Mouse (Mus musculus) CH12.LX (cell line): ENCODE data around the gene C1qtnf3. TPM values are rescaled to one million over a fixed set of nuclear protein-coding genes. Genes with fewer than 3 reads are reported as not detected.

Source experiments
- DNase-seq: peaks from one replicate; pipeline ENCODE4 v3.0.0-alpha.2; 2013; ENCODE audit errors: extremely low read depth
- H3K27ac ChIP-seq: 2 replicates; pipeline ENCODE4 v1.5.1; 2012; ENCODE audit warnings: low read depth, mild to moderate bottlenecking, control low read depth, moderate library complexity; ENCODE audit not compliant: insufficient read depth
- H3K27me3 ChIP-seq: replicated peaks from 2 replicates; pipeline ENCODE3; 2012; ENCODE audit warnings: inconsistent platforms
- H3K36me3 ChIP-seq, 2 experiments: replicated peaks in 1 of 2; 2 replicates each; pipeline versions ENCODE3 to v1.6.1; 2012; ENCODE audit warnings: inconsistent platforms in 1 of 2, low read length in 1 of 2, mild to moderate bottlenecking in 1 of 2, mixed read lengths in 1 of 2, moderate library complexity in 1 of 2; ENCODE audit not compliant: control insufficient read depth in 1 of 2, insufficient read depth in 1 of 2
- H3K4me1 ChIP-seq, 2 experiments: 2 replicates each; pipeline ENCODE4 v1.6.1; 2012; ENCODE audit warnings: inconsistent platforms in 1 of 2, moderate library complexity in 1 of 2; ENCODE audit not compliant: insufficient read depth in 2 of 2, control insufficient read depth in 1 of 2
- H3K4me2 ChIP-seq: 2 replicates; pipeline ENCODE4 v1.6.1; 2012; ENCODE audit warnings: low read depth, mild to moderate bottlenecking, control low read depth; ENCODE audit not compliant: poor library complexity, insufficient read depth, severe bottlenecking
- H3K4me3 ChIP-seq, 3 experiments: fragments of 150-350 bp in 1 of 3; sonication (generic) in 1 of 3; replicated peaks in 1 of 3; 2 replicates each; pipeline versions ENCODE3 to v1.5.1; 2011 to 2012; ENCODE audit warnings: low read depth in 2 of 3, low read length in 2 of 3, mild to moderate bottlenecking in 2 of 3, moderate library complexity in 2 of 3, control low read depth in 1 of 3, improper control_type of control experiment in 1 of 3, inconsistent platforms in 1 of 3, mixed read lengths in 1 of 3; ENCODE audit not compliant: poor library complexity in 1 of 3
- H3K79me2 ChIP-seq: replicated peaks from 2 replicates; pipeline ENCODE4 v1.6.1; 2012; ENCODE audit warnings: mild to moderate bottlenecking, moderate library complexity; ENCODE audit not compliant: control insufficient read depth, poor library complexity, insufficient read depth, severe bottlenecking; ENCODE audit errors: extremely low read depth
- H3K9ac ChIP-seq: 2 replicates; pipeline ENCODE4 v1.6.1; 2012; ENCODE audit warnings: low read depth, mild to moderate bottlenecking, control low read depth, moderate library complexity; ENCODE audit not compliant: insufficient read depth
- H3K9me3 ChIP-seq: replicated peaks from 2 replicates; pipeline ENCODE3; 2012; ENCODE audit warnings: low read length, inconsistent platforms, mixed read lengths
- BHLHE40 ChIP-seq: IDR thresholded peaks from 2 replicates; pipeline ENCODE4 v1.6.1; 2011; ENCODE audit warnings: mild to moderate bottlenecking, low read depth, low read length, improper control_type of control experiment
- CTCF ChIP-seq, 2 experiments: IDR thresholded peaks in 1 of 2; conservative IDR thresholded peaks in 1 of 2; 2 replicates each; pipeline ENCODE4 v1.5.1; 2011 to 2012; ENCODE audit warnings: low read depth in 2 of 2, low read length in 2 of 2, improper control_type of control experiment in 1 of 2, inconsistent platforms in 1 of 2, mild to moderate bottlenecking in 1 of 2, moderate library complexity in 1 of 2
- E2F4 ChIP-seq: IDR thresholded peaks from 2 replicates; pipeline ENCODE4 v1.6.1; 2011; ENCODE audit warnings: low read depth, low read length, improper control_type of control experiment; ENCODE audit not compliant: insufficient replicate concordance
- ELF1 ChIP-seq: IDR thresholded peaks from 2 replicates; pipeline ENCODE4 v1.6.1; 2014; ENCODE audit warnings: low read depth, mild to moderate bottlenecking, inconsistent platforms, low read length, improper control_type of control experiment
- EP300 ChIP-seq: IDR thresholded peaks from 2 replicates; pipeline ENCODE4 v1.6.1; 2011; ENCODE audit warnings: low read length, improper control_type of control experiment
- ETS1 ChIP-seq: conservative IDR thresholded peaks from 2 replicates; pipeline ENCODE4 v1.6.1; 2012; ENCODE audit warnings: low read depth, mild to moderate bottlenecking, inconsistent platforms, low read length, improper control_type of control experiment, moderate library complexity
- HCFC1 ChIP-seq: IDR thresholded peaks from 2 replicates; pipeline ENCODE4 v1.6.1; 2012; ENCODE audit warnings: low read depth, mild to moderate bottlenecking, inconsistent platforms, low read length, improper control_type of control experiment
- IRF4 ChIP-seq: IDR thresholded peaks from 2 replicates; pipeline ENCODE4 v1.6.1; 2014; ENCODE audit warnings: low read depth, mild to moderate bottlenecking, inconsistent platforms, low read length, improper control_type of control experiment
- JUN ChIP-seq: IDR thresholded peaks from 2 replicates; pipeline ENCODE4 v1.6.1; 2011; ENCODE audit warnings: low read depth, mild to moderate bottlenecking, low read length, improper control_type of control experiment, moderate library complexity; ENCODE audit not compliant: insufficient read depth
- JUND ChIP-seq: conservative IDR thresholded peaks from 2 replicates; pipeline ENCODE4 v1.6.1; 2011; ENCODE audit warnings: low read depth, low read length, improper control_type of control experiment
- MAX ChIP-seq: IDR thresholded peaks from 2 replicates; pipeline ENCODE4 v1.6.1; 2011; ENCODE audit warnings: low read length, improper control_type of control experiment
- MEF2A ChIP-seq: IDR thresholded peaks from 2 replicates; pipeline ENCODE4 v1.6.1; 2014; ENCODE audit warnings: low read depth, mild to moderate bottlenecking, inconsistent platforms, low read length, improper control_type of control experiment, borderline replicate concordance
- MXI1 ChIP-seq: IDR thresholded peaks from 2 replicates; pipeline ENCODE4 v1.6.1; 2011; ENCODE audit warnings: mild to moderate bottlenecking, low read depth, low read length, improper control_type of control experiment
- MYC ChIP-seq: IDR thresholded peaks from 2 replicates; pipeline ENCODE4 v1.6.1; 2011; ENCODE audit warnings: low read depth, mild to moderate bottlenecking, improper control_type of control experiment, low read length
- NRF1 ChIP-seq: IDR thresholded peaks from 2 replicates; pipeline ENCODE4 v1.6.1; 2014; ENCODE audit warnings: low read depth, mild to moderate bottlenecking, inconsistent platforms, low read length, improper control_type of control experiment, moderate library complexity
- PAX5 ChIP-seq: IDR thresholded peaks from 2 replicates; pipeline ENCODE4 v1.6.1; 2012; ENCODE audit warnings: low read length, inconsistent platforms, mixed read lengths
- POLR2AphosphoS2 ChIP-seq: IDR thresholded peaks from 2 replicates; pipeline ENCODE4 v1.6.1; 2011; ENCODE audit warnings: low read depth, low read length, improper control_type of control experiment
- RAD21 ChIP-seq: IDR thresholded peaks from 2 replicates; pipeline ENCODE4 v1.6.1; 2011; ENCODE audit warnings: low read depth, mild to moderate bottlenecking, low read length, improper control_type of control experiment, moderate library complexity
- SIN3A ChIP-seq: IDR thresholded peaks from 2 replicates; pipeline ENCODE4 v1.6.1; 2012; ENCODE audit warnings: low read length, improper control_type of control experiment, inconsistent platforms
- SMC3 ChIP-seq: IDR thresholded peaks from 2 replicates; pipeline ENCODE4 v1.6.1; 2011; ENCODE audit warnings: low read depth, low read length, improper control_type of control experiment
- TBP ChIP-seq: conservative IDR thresholded peaks from 2 replicates; pipeline ENCODE4 v1.6.1; 2011; ENCODE audit warnings: low read depth, low read length, improper control_type of control experiment
- UBTF ChIP-seq: IDR thresholded peaks from 2 replicates; pipeline ENCODE4 v1.6.1; 2012; ENCODE audit warnings: low read depth, mild to moderate bottlenecking, inconsistent platforms, low read length, improper control_type of control experiment, moderate library complexity
- USF1 ChIP-seq: IDR thresholded peaks from 2 replicates; pipeline ENCODE4 v1.6.1; 2014; ENCODE audit warnings: low read depth, mild to moderate bottlenecking, inconsistent platforms, low read length, improper control_type of control experiment
- ZC3H11A ChIP-seq: IDR thresholded peaks from 2 replicates; pipeline ENCODE4 v1.6.1; 2012; ENCODE audit warnings: low read depth, mild to moderate bottlenecking, inconsistent platforms, low read length, improper control_type of control experiment
- ZMIZ1 ChIP-seq: IDR thresholded peaks from 2 replicates; pipeline ENCODE4 v1.6.1; 2012; ENCODE audit warnings: low read depth, mild to moderate bottlenecking, inconsistent platforms, low read length, improper control_type of control experiment
- ZNF384 ChIP-seq: IDR thresholded peaks from 2 replicates; pipeline ENCODE4 v1.6.1; 2012; ENCODE audit warnings: low read depth, low read length, improper control_type of control experiment, inconsistent platforms
- dilution Hi-C: fragments of 300-500 bp; cut with MboI; formaldehyde crosslinking; loops from 2 replicates; pipeline ENCODE4 v1.14.3; 2020; ENCODE audit warnings: low sequenced_read_pairs; ENCODE audit not compliant: extremely low pct_unique_long_range_greater_than_20kb, extremely low pct_ligation_motif_present
- in situ Hi-C: fragments of 300-500 bp; cut with MboI; formaldehyde crosslinking; loops from 3 replicates; pipeline ENCODE4 v1.14.3; 2019; ENCODE audit warnings: low sequenced_read_pairs, low pct_ligation_motif_present, low pct_unique_long_range_greater_than_20kb, mixed read lengths
- polyA plus RNA-seq: library from polyadenylated mRNA; unstranded; fragments of >175 nt; gene quantifications from 2 replicates; pipeline ENCODE4 v1.2.1, GENCODE M21; 2012; ENCODE audit warnings: low read depth; ENCODE audit not compliant: insufficient read length
- total RNA-seq, 2 experiments: library from RNA; depleted of rRNA; stranded (reverse); fragments of 300-350 nt in 1 of 2; fragments of >200 nt in 1 of 2; gene quantifications; 2 replicates each; pipeline ENCODE4 v1.2.3; 2012 to 2014

The C1qtnf3 gene
- total and polyA plus RNA-seq, 3 experiments, result 0.10 TPM; not detected in 2

DNA sequence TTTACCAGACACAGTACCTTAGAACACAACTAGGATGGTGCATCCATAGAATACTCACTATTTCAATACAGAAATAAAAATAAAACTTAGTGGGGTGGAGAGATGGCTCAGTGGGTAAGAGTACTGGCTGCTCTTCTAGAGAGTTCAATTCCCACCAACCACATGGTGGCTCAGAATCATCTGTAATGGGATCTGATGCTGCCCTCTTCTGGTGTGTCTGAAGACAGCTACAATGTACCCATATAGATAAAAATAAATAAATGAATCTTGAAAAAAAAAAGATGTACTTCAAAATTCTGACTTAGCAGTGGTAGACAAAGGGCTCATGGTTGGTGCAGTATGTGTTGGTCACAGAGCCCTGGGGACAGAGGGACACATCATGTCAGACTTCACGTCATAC is 39.4 kb downstream of the C1qtnf3 start:
- Histone ChIP-seq H3K27ac (no peak overlapping the region), H3K4me1 (no peaks in the 10 kb centered on the region), H3K4me2 (no peak overlapping the region), H3K36me3 (peaks cover 29 to 64% of the 10 kb centered on the region in 2 experiments), H3K9ac (no peak overlapping the region), H3K79me2 (no peaks in the 10 kb centered on the region), H3K4me3 (no peak overlapping the region), H3K27me3 (no peaks in the 10 kb centered on the region), H3K9me3 (no peaks in the 10 kb centered on the region)
- dilution Hi-C loops, result no loop called here
- TF ChIP-seq JUND (no peak), RAD21 (peak; percentile 43), TBP (no peak), IRF4 (no peak), SMC3 (peak; percentile 49), BHLHE40 (no peak), EP300 (no peak), CTCF (conservative IDR thresholded peaks at IDR 0.05 in 1 of 2, IDR thresholded peaks at IDR 0.05 in 1 of 2; ENCODE audit: low read depth in 2 of 2, low read length in 2 of 2) (peak; percentile 25 to 68; a peak in 3 of 4 replicates), ZMIZ1 (no peak), ZNF384 (no peak), PAX5 (no peak), POLR2AphosphoS2 (no peak)
- DNase-seq, result peak; percentile 39
- in situ Hi-C loops, result no loop called here

DNA sequence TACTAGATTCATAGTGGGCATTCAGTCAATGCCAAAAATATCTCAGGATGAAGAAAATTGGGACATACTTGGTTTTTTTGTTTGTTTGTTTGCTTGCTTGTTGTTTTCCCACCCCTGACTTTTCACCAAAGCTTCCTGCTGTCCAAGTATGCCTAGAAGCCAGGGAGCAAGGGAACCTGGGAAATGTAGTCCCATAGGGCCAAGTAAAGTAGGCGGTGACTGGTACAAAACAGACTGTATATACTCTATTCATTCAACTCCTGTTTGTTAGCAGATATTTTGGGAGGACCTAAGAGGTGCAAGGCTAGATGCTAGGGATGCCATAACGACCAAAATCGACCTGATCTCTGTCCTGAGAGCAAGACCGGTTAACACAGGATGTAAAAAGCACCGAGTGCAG is 47.7 kb downstream of the C1qtnf3 start:
- dilution Hi-C loops (no loop called here), in situ Hi-C loops (loop anchor here (5.0 to 25.0 kb wide), 2 partner anchors 78 to 962 kb away; no protein-coding TSS in a partner anchor)
- no peak for DNase-seq
- H3K4me3 ChIP-seq, result no peak overlapping the region
- H3K9me3 ChIP-seq, result no peaks in the 10 kb centered on the region
- no peak overlapping the region for H3K27ac ChIP-seq
- H3K36me3 ChIP-seq, result peaks cover 4 to 15% of the 10 kb centered on the region in 2 experiments
- no peaks in the 10 kb centered on the region for H3K79me2 ChIP-seq
- H3K9ac ChIP-seq, result no peak overlapping the region
- no peak overlapping the region for H3K4me2 ChIP-seq
- TF ChIP-seq NRF1 (no peak), HCFC1 (peak; percentile 74), BHLHE40 (no peak)
- H3K27me3 ChIP-seq, result no peaks in the 10 kb centered on the region
- no peaks in the 10 kb centered on the region for H3K4me1 ChIP-seq

DNA sequence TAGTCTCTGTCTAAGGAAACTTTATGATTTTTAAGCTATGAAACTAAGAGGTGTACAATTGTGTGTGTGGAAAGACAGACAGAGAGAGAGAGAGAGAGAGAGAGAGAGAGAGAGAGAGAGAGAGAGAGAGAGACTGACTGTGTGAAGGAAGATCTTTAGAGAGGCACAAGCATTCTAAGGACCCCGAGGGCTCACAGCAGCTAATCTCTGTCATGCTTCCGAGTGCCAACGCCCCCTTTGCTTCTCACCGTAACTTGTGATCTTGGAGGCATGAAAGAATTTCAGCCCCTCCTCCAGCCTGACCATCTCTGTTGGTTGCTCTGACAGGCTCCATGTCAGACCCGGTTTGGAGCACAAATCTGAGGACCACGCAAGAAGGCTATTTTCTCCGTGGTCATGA is 48.3 kb downstream of the C1qtnf3 start, which contains the start of gene Slc45a2:
TSS of gene Slc45a2 (plus strand) at position 301 of the 400 bp plus-strand sequence.
- no peak within 1 kb of the TSS for H3K4me2 ChIP-seq
- no peaks in the 10 kb centered on the region for H3K9me3 ChIP-seq
- in situ Hi-C loops, result loop anchor here (5.0 to 25.0 kb wide), 2 partner anchors 78 to 962 kb away; no protein-coding TSS in a partner anchor
- H3K4me1 ChIP-seq, result no peaks in the 10 kb centered on the region
- H3K79me2 ChIP-seq, result no peaks in the 10 kb centered on the region
- no peaks in the 10 kb centered on the region for H3K27me3 ChIP-seq
- no peak for TF ChIP-seq ZMIZ1
- TF ChIP-seq JUN, result no peak
- no peak for TF ChIP-seq IRF4
- no peak for TF ChIP-seq ZNF384
- TF ChIP-seq MXI1, result no peak
- no peak for TF ChIP-seq ELF1
- TF ChIP-seq E2F4, result no peak
- no peak for TF ChIP-seq NRF1
- TF ChIP-seq MYC, result no peak
- TF ChIP-seq POLR2AphosphoS2, result no peak
- no peak for TF ChIP-seq BHLHE40
- TF ChIP-seq ETS1, result no peak
- no peak for TF ChIP-seq ZC3H11A
- TF ChIP-seq USF1, result no peak
- TF ChIP-seq UBTF, result no peak
- TF ChIP-seq SIN3A, result no peak
- TF ChIP-seq MAX, result no peak
- TF ChIP-seq MEF2A, result no peak
- DNase-seq, result no peak
- no peak within 1 kb of the TSS for H3K27ac ChIP-seq
- H3K9ac ChIP-seq, result no peak within 1 kb of the TSS
- dilution Hi-C loops, result no loop called here
- peaks cover 0 to 10% of the 10 kb centered on the region in 2 experiments for H3K36me3 ChIP-seq
- no peak within 1 kb of the TSS for H3K4me3 ChIP-seq
